Mouse (Mus musculus) lung, postnatal 25 days (tissue): ENCODE measurements at regions not wholly inside any gene's neighbourhood (a gene's known extent, or its start where the extent isn't known, plus 50 kb on each side); places are given as distances from the start of the nearest gene placed in this dataset.

Source experiments
- DNase-seq: peaks from one replicate; pipeline ENCODE4 v3.0.0; 2022; ENCODE audit warnings: low spot score

GRCm38 (mm10) chr11:18821384-18821783, 197.4 kb downstream of the Meis1 start:
- DNase-seq, result peak; percentile 24

GRCm38 (mm10) chr11:18814110-18814509, 204.7 kb downstream of the Meis1 start:
- no peak for DNase-seq

GRCm38 (mm10) chr11:18767479-18767878, 251.3 kb downstream of the Meis1 start:
- DNase-seq, result no peak

- DNase-seq, result no peak
These were observed 252.2 kb downstream of the Meis1 start for GRCm38 (mm10) chr11:18766458-18767016.

GRCm38 (mm10) chr11:18758591-18759074, 260.2 kb downstream of the Meis1 start:
- DNase-seq, result no peak

- DNase-seq, result no peak
These were observed 262.2 kb downstream of the Meis1 start for GRCm38 (mm10) chr11:18756576-18756975.

- no peak for DNase-seq
These were observed 263.9 kb downstream of the Meis1 start for GRCm38 (mm10) chr11:18754732-18755525.

GRCm38 (mm10) chr11:18753856-18754255, 264.9 kb downstream of the Meis1 start:
- DNase-seq, result no peak

GRCm38 (mm10) chr11:18753246-18753645, 265.5 kb downstream of the Meis1 start:
- no peak for DNase-seq

- no peak for DNase-seq
These were observed 266.3 kb downstream of the Meis1 start for GRCm38 (mm10) chr11:18752512-18752911.

- peak; percentile 23 for DNase-seq
These were observed 267.6 kb downstream of the Meis1 start for GRCm38 (mm10) chr11:18750911-18751841.

- DNase-seq, result no peak
These were observed 268.8 kb downstream of the Meis1 start for GRCm38 (mm10) chr11:18750080-18750375.

GRCm38 (mm10) chr11:18749265-18750079, 269.3 kb downstream of the Meis1 start:
- no peak for DNase-seq

GRCm38 (mm10) chr11:18747871-18748461, 270.8 kb downstream of the Meis1 start:
- DNase-seq, result no peak

GRCm38 (mm10) chr11:18747361-18747760, 271.4 kb downstream of the Meis1 start:
- DNase-seq, result no peak

GRCm38 (mm10) chr11:18746486-18746885, 272.3 kb downstream of the Meis1 start:
- no peak for DNase-seq

GRCm38 (mm10) chr11:18745840-18746239, 272.9 kb downstream of the Meis1 start:
- no peak for DNase-seq

GRCm38 (mm10) chr11:18734904-18735664, 283.7 kb downstream of the Meis1 start:
- no peak for DNase-seq

GRCm38 (mm10) chr11:18734075-18734474, 284.7 kb downstream of the Meis1 start:
- DNase-seq, result no peak

GRCm38 (mm10) chr11:18729742-18730141, 289.0 kb downstream of the Meis1 start:
- DNase-seq, result no peak

GRCm38 (mm10) chr11:18722770-18723169, 296.0 kb downstream of the Meis1 start:
- no peak for DNase-seq
